Mouse (Mus musculus) kidney, adult 2 months (tissue): ENCODE measurements around the gene Trim17.

Experiments
- CTCF ChIP-seq: fragments of 200-500 bp; conservative IDR thresholded peaks from 2 replicates; pipeline ENCODE4 v1.5.1; 2011; ENCODE audit warnings: low read depth, mild to moderate bottlenecking, control low read depth, low read length, moderate library complexity, mixed read lengths; ENCODE audit not compliant: insufficient read depth, insufficient read length
- POLR2A ChIP-seq: fragments of 200-500 bp; IDR thresholded peaks from one replicate; pipeline ENCODE4 v1.6.1; 2011; ENCODE audit warnings: low read depth, low read length, control low read depth

GRCm38 (mm10) chr11:58977150-58977549, 22.7 kb downstream of the Trim17 start:
- TF ChIP-seq CTCF, result no peak
- TF ChIP-seq POLR2A, result no peak
